Mouse (Mus musculus) liver, embryonic 16.5 days (tissue): Measurements from ENCODE around the gene Cnfn. TPM values are rescaled to one million over a fixed set of nuclear protein-coding genes. Genes with fewer than 3 reads are reported as not detected.
"Not testable (repeated sequence)": the region's sequence is repeated elsewhere in the genome, so short reads cannot be mapped to it uniquely, and the experiment has no call there.

Source experiments
- ATAC-seq: fragments of 200-750 bp; cut with Nextera tagmentation; 2 replicates; pipeline ENCODE4 v1.8.0; 2017; ENCODE audit warnings: low read depth, mild to moderate bottlenecking, moderate number of reproducible peaks, moderate library complexity
- H3K27ac ChIP-seq: fragments of 300-500 bp; sonication (generic); 2 replicates; pipeline ENCODE4 v1.5.1; 2014; ENCODE audit warnings: mild to moderate bottlenecking, low read length
- H3K27me3 ChIP-seq: fragments of 300-500 bp; sonication (generic); 2 replicates; pipeline ENCODE4 v1.6.1; 2014; ENCODE audit warnings: low read depth, low read length, mixed read lengths; ENCODE audit not compliant: control insufficient read depth, insufficient read depth
- H3K36me3 ChIP-seq: fragments of 300-500 bp; sonication (generic); 2 replicates; pipeline ENCODE4 v1.6.1; 2014; ENCODE audit warnings: mild to moderate bottlenecking; ENCODE audit not compliant: control insufficient read depth, insufficient read depth
- H3K4me1 ChIP-seq: fragments of 300-500 bp; sonication (generic); 2 replicates; pipeline ENCODE4 v1.6.1; 2014; ENCODE audit warnings: low read depth, low read length, mixed read lengths; ENCODE audit not compliant: control insufficient read depth
- H3K4me2 ChIP-seq: fragments of 300-500 bp; sonication (generic); 2 replicates; pipeline ENCODE4 v1.6.1; 2014; ENCODE audit warnings: low read depth, low read length, mixed read lengths
- H3K4me3 ChIP-seq: fragments of 300-500 bp; sonication (generic); 2 replicates; pipeline ENCODE4 v1.5.1; 2014; ENCODE audit warnings: low read depth, mild to moderate bottlenecking, low read length
- H3K9ac ChIP-seq: fragments of 300-500 bp; sonication (generic); 2 replicates; pipeline ENCODE4 v1.6.1; 2014; ENCODE audit warnings: low read depth, low read length
- H3K9me3 ChIP-seq: fragments of 300-500 bp; sonication (generic); replicated peaks from 2 replicates; pipeline ENCODE4 v1.6.1; 2016; ENCODE audit warnings: low read length; ENCODE audit not compliant: control insufficient read depth
- WGBS: fragments of 180-500 bp; shearing (Covaris S2); extraction: QIAGEN DNeasy Blood & Tissue Kit; methylation state at CpG from one replicate; pipeline ENCODE4 v1.1.7; 2014; ENCODE audit not compliant: insufficient replicate concordance; 5-methylcytosine and 5-hydroxymethylcytosine counted together
- polyA plus RNA-seq: library from polyadenylated mRNA; unstranded; fragments of >200 nt; fragmentation: Nextera tagmentation; extraction: Ambion mirVana; gene quantifications from 2 replicates; pipeline ENCODE4 v1.2.1, GENCODE M21; 2015

Cnfn gene
- polyA plus RNA-seq, 1 experiment from 2014 or later = not detected

- H3K27ac ChIP-seq, H3K4me1 ChIP-seq, H3K36me3 ChIP-seq, H3K9ac ChIP-seq, H3K4me3 ChIP-seq, H3K27me3 ChIP-seq, H3K9me3 ChIP-seq, ATAC-seq, H3K4me2 ChIP-seq: not testable (repeated sequence)
- WGBS = 54% methylated on average over 6 of the region's 6 CpGs
Observed at GRCm38 (mm10) chr7:25325431-25325830, 44.1 kb downstream of the Cnfn start.

GRCm38 (mm10) chr7:25323219-25323618 is 46.3 kb downstream of the Cnfn start:
- 76% methylated on average over 2 of the region's 2 CpGs for WGBS

GRCm38 (mm10) chr7:25322058-25322484 is 47.5 kb downstream of the Cnfn start:
- ATAC-seq = no peak
- Histone ChIP-seq H3K4me3 (no peak overlapping the region), H3K4me1 (peaks cover 3% of the 10 kb centered on the region; the same call in 1 of the 2 replicates), H3K9ac (no peak overlapping the region), H3K27ac (no peak overlapping the region), H3K4me2 (no peak overlapping the region), H3K27me3 (no peaks in the 10 kb centered on the region), H3K36me3 (no peaks in the 10 kb centered on the region), H3K9me3 (no peaks in the 10 kb centered on the region)
- WGBS = 58% methylated on average over 6 of the region's 6 CpGs

More at GRCm38 (mm10) chr7:25323219-25323618, 46.3 kb downstream of the Cnfn start:
- Histone ChIP-seq H3K36me3 (no peaks in the 10 kb centered on the region), H3K9me3 (no peaks in the 10 kb centered on the region), H3K27me3 (no peaks in the 10 kb centered on the region), H3K9ac (no peak overlapping the region), H3K4me3 (no peak overlapping the region), H3K4me1 (no peaks in the 10 kb centered on the region), H3K27ac (no peak overlapping the region), H3K4me2 (no peak overlapping the region)
- no peak for ATAC-seq

Other genes starting within 250 kb of the Cnfn start
- gene Pou2f2, start 190.0 kb downstream of the Cnfn start, polyA plus RNA-seq = 0.99 and 1.7 TPM in 2 replicates
- 29.2 and 31.9 TPM in 2 replicates for gene Dedd2, start 149.1 kb downstream of the Cnfn start, polyA plus RNA-seq
- gene Zfp526, start 148.3 kb downstream of the Cnfn start, polyA plus RNA-seq = 1.6 and 1.9 TPM in 2 replicates
- gene Gsk3a, start 131.9 kb downstream of the Cnfn start, polyA plus RNA-seq = 4.0 and 5.3 TPM in 2 replicates
- 3.4 and 3.6 TPM in 2 replicates for gene Erf, start 119.0 kb downstream of the Cnfn start, polyA plus RNA-seq
- 9.5 and 10.8 TPM in 2 replicates for gene Cic, start 102.0 kb downstream of the Cnfn start, polyA plus RNA-seq
- 25.6 and 26.2 TPM in 2 replicates for gene Pafah1b3, start 71.7 kb downstream of the Cnfn start, polyA plus RNA-seq
- 0.09 TPM in 1 of 2 replicates, not detected in the other for gene Prr19, start 68.3 kb downstream of the Cnfn start, polyA plus RNA-seq
- gene Tmem145, start 63.6 kb downstream of the Cnfn start, polyA plus RNA-seq = 0.07 TPM in 1 of 2 replicates, not detected in the other
- 0.78 and 0.90 TPM in 2 replicates for gene Megf8, start 52.6 kb downstream of the Cnfn start, polyA plus RNA-seq
- 3.4 and 3.8 TPM in 2 replicates for gene Lipe, start 29.0 kb upstream of the Cnfn start, polyA plus RNA-seq
- 0.15 TPM in 1 of 2 replicates, not detected in the other for gene Cxcl17, start 43.2 kb upstream of the Cnfn start, polyA plus RNA-seq
- gene Ceacam1, start 107.9 kb upstream of the Cnfn start, polyA plus RNA-seq = 15.0 and 19.6 TPM in 2 replicates
- gene Ceacam2, start 170.1 kb upstream of the Cnfn start, polyA plus RNA-seq = not detected in 2 replicates
- gene Erich4, start 246.2 kb upstream of the Cnfn start, polyA plus RNA-seq = 0.63 and 0.65 TPM in 2 replicates
- gene Dmac2, start 249.7 kb upstream of the Cnfn start, polyA plus RNA-seq = 8.1 and 8.9 TPM in 2 replicates